ENCODE assay signal across 9 mouse cellular contexts in the genomic region with DNA sequence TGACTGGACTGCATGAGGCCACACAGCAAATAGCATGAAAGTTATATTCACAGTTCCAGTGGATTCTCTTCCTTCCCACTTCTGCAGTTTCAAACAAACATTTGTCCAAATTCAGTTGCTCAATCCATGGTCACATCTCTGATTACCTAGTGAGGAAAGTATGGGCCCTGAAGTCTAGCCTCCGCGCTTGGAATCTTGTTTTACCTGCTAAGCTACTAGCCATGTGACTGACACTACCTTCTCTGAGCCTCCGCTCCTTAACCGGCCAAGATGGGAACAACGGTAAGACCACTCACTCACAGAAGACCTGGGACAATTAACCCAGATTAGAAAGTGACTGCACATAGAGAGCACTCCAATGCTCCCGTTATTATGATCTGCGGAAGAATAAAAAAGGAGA. TPM values are rescaled to one million over a fixed set of nuclear protein-coding genes. Genes with fewer than 3 reads are reported as not detected.
A peak's percentile ranks its signal among the peaks of the same experiment; 100 is the strongest.
DNase-seq lines count a peak whose midpoint lies in the region; ATAC-seq lines count a peak whose summit lies in the region.
"Had no signal": no experiment of that assay in that cellular context is flagged by ENCODE, and none has a peak within 500 bp of the region (broad histone marks: within the 10 kb centered on the region; RNA-seq: fewer than 3 reads in every experiment).

No protein-coding gene starts in this region.

- H3K9ac ChIP-seq in kidney, embryonic 16.5 days (replicated peaks; ENCODE audit: low read length), result peak overlapping the region; percentile 74
- peak overlapping the region; percentile 56 for H3K9ac ChIP-seq in forebrain, embryonic 13.5 days
- peak overlapping the region; percentile 50 for H3K9ac ChIP-seq in liver, embryonic 11.5 days (ENCODE audit: low read depth, low read length)
- no peak overlapping the region for H3K9ac ChIP-seq in neural tube, embryonic 14.5 days (replicated peaks; ENCODE audit: low read depth, low read length)

- no peaks in the 10 kb centered on the region for H3K36me3 ChIP-seq in kidney, embryonic 16.5 days (ENCODE audit: insufficient read depth, low read length)
- H3K36me3 ChIP-seq in forebrain, embryonic 13.5 days (ENCODE audit: poor library complexity, severe bottlenecking), result no peaks in the 10 kb centered on the region
- H3K36me3 ChIP-seq in liver, embryonic 11.5 days (ENCODE audit: control insufficient read depth, insufficient read depth, low read length), result no peaks in the 10 kb centered on the region
- H3K36me3 ChIP-seq in neural tube, embryonic 14.5 days (ENCODE audit: control insufficient read depth, insufficient read depth, low read length), result no peaks in the 10 kb centered on the region

- peak overlapping the region; percentile 62 for H3K4me2 ChIP-seq in kidney, embryonic 16.5 days (replicated peaks; ENCODE audit: low read depth, low read length)
- peak overlapping the region; percentile 64 for H3K4me2 ChIP-seq in forebrain, embryonic 13.5 days
- peak overlapping the region; percentile 62 for H3K4me2 ChIP-seq in liver, embryonic 11.5 days
- H3K4me2 ChIP-seq in neural tube, embryonic 14.5 days (ENCODE audit: low read depth, low read length), result peak overlapping the region; percentile 51

- ATAC-seq in kidney, embryonic 16.5 days (ENCODE audit: low FRiP score, low TSS enrichment), result peak; percentile 62; the same call in 1 of the 2 replicates
- ATAC-seq in forebrain, embryonic 13.5 days, result no peak
- ATAC-seq in liver, embryonic 11.5 days (replicated peaks; ENCODE audit: low FRiP score), result no peak
- ATAC-seq in neural tube, embryonic 14.5 days (ENCODE audit: low read depth), result no peak

- DNase-seq in kidney, postnatal 36 days, result no peak
- no peak for DNase-seq in liver, embryonic 11.5 days (ENCODE audit: low spot score)
- DNase-seq in frontal cortex, postnatal 25 days (ENCODE audit: low spot score in 2 of 2), result no peak
- no peak for DNase-seq in spleen, postnatal 4 days (ENCODE audit: low spot score in 2 of 2)
- DNase-seq in embryo, embryonic 11 days, result no peak

- peak overlapping the region; percentile 88 for H3K27ac ChIP-seq in kidney, embryonic 16.5 days (ENCODE audit: low read length)
- no peak overlapping the region for H3K27ac ChIP-seq in forebrain, embryonic 13.5 days
- no peak overlapping the region for H3K27ac ChIP-seq in liver, embryonic 11.5 days (ENCODE audit: low read depth, low read length)
- no peak overlapping the region for H3K27ac ChIP-seq in neural tube, embryonic 14.5 days (ENCODE audit: low read depth, low read length)

- H3K27me3 ChIP-seq in kidney, embryonic 16.5 days (ENCODE audit: insufficient read depth, low read length), result no peaks in the 10 kb centered on the region
- H3K27me3 ChIP-seq in forebrain, embryonic 13.5 days, result peaks cover 14% of the 10 kb centered on the region; the same call in 1 of the 2 replicates
- H3K27me3 ChIP-seq in liver, embryonic 11.5 days (replicated peaks; ENCODE audit: control insufficient read depth, insufficient read depth, low read length), result no peaks in the 10 kb centered on the region
- no peaks in the 10 kb centered on the region for H3K27me3 ChIP-seq in neural tube, embryonic 14.5 days (ENCODE audit: control insufficient read depth, insufficient read depth, low read length)
- H3K27me3 ChIP-seq: Patski had no signal

- H3K4me3 ChIP-seq in kidney, embryonic 16.5 days (ENCODE audit: low read length), result peak overlapping the region; percentile 58
- peak overlapping the region; percentile 36 for H3K4me3 ChIP-seq in forebrain, embryonic 13.5 days
- peak overlapping the region; percentile 44 for H3K4me3 ChIP-seq in liver, embryonic 11.5 days (ENCODE audit: low read depth, low read length)
- H3K4me3 ChIP-seq in neural tube, embryonic 14.5 days (ENCODE audit: low read depth, low read length), result peak overlapping the region; percentile 22

- 11% methylated on average over 7 of the region's 7 CpGs for WGBS in kidney, embryonic 16.5 days
- WGBS in forebrain, embryonic 13.5 days, result 10% methylated on average over 7 of the region's 7 CpGs
- 24% methylated on average over 7 of the region's 7 CpGs for WGBS in liver, embryonic 11.5 days
- 14% methylated on average over 7 of the region's 7 CpGs for WGBS in neural tube, embryonic 14.5 days

- no peaks in the 10 kb centered on the region for H3K9me3 ChIP-seq in kidney, embryonic 16.5 days (ENCODE audit: low read length)
- H3K9me3 ChIP-seq in forebrain, embryonic 13.5 days (replicated peaks), result no peaks in the 10 kb centered on the region
- H3K9me3 ChIP-seq in liver, embryonic 11.5 days (ENCODE audit: control insufficient read depth, low read length), result no peaks in the 10 kb centered on the region
- H3K9me3 ChIP-seq in neural tube, embryonic 14.5 days (ENCODE audit: control insufficient read depth, low read length), result no peaks in the 10 kb centered on the region

- H3K4me1 ChIP-seq in kidney, embryonic 16.5 days (ENCODE audit: insufficient read depth, low read length), result 0 out of 2 replicates have a peak, but pooled peaks cover 6% of the 10 kb centered on the region
- peaks cover 8% of the 10 kb centered on the region for H3K4me1 ChIP-seq in forebrain, embryonic 13.5 days
- no peaks in the 10 kb centered on the region for H3K4me1 ChIP-seq in liver, embryonic 11.5 days (replicated peaks; ENCODE audit: control insufficient read depth, insufficient read depth, low read length)
- no peaks in the 10 kb centered on the region for H3K4me1 ChIP-seq in neural tube, embryonic 14.5 days (ENCODE audit: control insufficient read depth, insufficient read depth, low read length)

RNA-seq across cellular contexts. Expression of a gene that starts 0.5 kb away (rescaled TPM):
- 12.4 and 13.3 TPM in 2 replicates for polyA plus RNA-seq in kidney, embryonic 16.5 days (2015; fragmentation: Nextera tagmentation; extraction: Ambion mirVana)
- 1.0 and 1.2 TPM in 2 replicates for polyA plus RNA-seq in forebrain, embryonic 13.5 days (2015; fragmentation: Nextera tagmentation; extraction: Ambion mirVana)
- 2.6 and 4.5 TPM in 2 replicates for polyA plus RNA-seq in liver, embryonic 11.5 days (2014; fragmentation: Nextera tagmentation; extraction: Ambion mirVana)
- 2.1 and 2.7 TPM in 2 replicates for polyA plus RNA-seq in neural tube, embryonic 14.5 days (2014; fragmentation: Nextera tagmentation; extraction: Ambion mirVana)

RNA-seq across cellular contexts. Expression of a gene that starts 5.3 kb away (rescaled TPM):
- 54.3 and 57.4 TPM in 2 replicates for polyA plus RNA-seq in kidney, embryonic 16.5 days (2015; fragmentation: Nextera tagmentation; extraction: Ambion mirVana)
- 4.7 and 6.5 TPM in 2 replicates for polyA plus RNA-seq in forebrain, embryonic 13.5 days (2015; fragmentation: Nextera tagmentation; extraction: Ambion mirVana)
- polyA plus RNA-seq in liver, embryonic 11.5 days (2014; fragmentation: Nextera tagmentation; extraction: Ambion mirVana), result 8.0 and 13.7 TPM in 2 replicates
- polyA plus RNA-seq in neural tube, embryonic 14.5 days (2014; fragmentation: Nextera tagmentation; extraction: Ambion mirVana), result 3.4 and 14.5 TPM in 2 replicates

RNA-seq across cellular contexts. Expression of a gene that starts 6.3 kb away (rescaled TPM):
- polyA plus RNA-seq in kidney, embryonic 16.5 days (2015; fragmentation: Nextera tagmentation; extraction: Ambion mirVana), result 5.2 and 6.0 TPM in 2 replicates
- polyA plus RNA-seq in forebrain, embryonic 13.5 days (2015; fragmentation: Nextera tagmentation; extraction: Ambion mirVana), result not detected in 2 replicates
- 1.3 and 2.3 TPM in 2 replicates for polyA plus RNA-seq in liver, embryonic 11.5 days (2014; fragmentation: Nextera tagmentation; extraction: Ambion mirVana)
- 0.72 TPM in 1 of 2 replicates, not detected in the other for polyA plus RNA-seq in neural tube, embryonic 14.5 days (2014; fragmentation: Nextera tagmentation; extraction: Ambion mirVana)

RNA-seq across cellular contexts. Expression of a gene that starts 6.5 kb away (rescaled TPM):
- polyA plus RNA-seq in kidney, embryonic 16.5 days (2015; fragmentation: Nextera tagmentation; extraction: Ambion mirVana), result 7.7 and 8.6 TPM in 2 replicates
- 20.2 and 21.4 TPM in 2 replicates for polyA plus RNA-seq in forebrain, embryonic 13.5 days (2015; fragmentation: Nextera tagmentation; extraction: Ambion mirVana)
- polyA plus RNA-seq in liver, embryonic 11.5 days (2014; fragmentation: Nextera tagmentation; extraction: Ambion mirVana), result 2.3 and 3.5 TPM in 2 replicates
- polyA plus RNA-seq in neural tube, embryonic 14.5 days (2014; fragmentation: Nextera tagmentation; extraction: Ambion mirVana), result 39.2 and 41.4 TPM in 2 replicates

RNA-seq across cellular contexts. Expression of a gene that starts 22.2 kb away (rescaled TPM):
- 13.0 and 13.1 TPM in 2 replicates for polyA plus RNA-seq in kidney, embryonic 16.5 days (2015; fragmentation: Nextera tagmentation; extraction: Ambion mirVana)
- 10.9 and 12.3 TPM in 2 replicates for polyA plus RNA-seq in forebrain, embryonic 13.5 days (2015; fragmentation: Nextera tagmentation; extraction: Ambion mirVana)
- polyA plus RNA-seq in liver, embryonic 11.5 days (2014; fragmentation: Nextera tagmentation; extraction: Ambion mirVana), result 15.7 and 16.0 TPM in 2 replicates
- 11.2 and 11.5 TPM in 2 replicates for polyA plus RNA-seq in neural tube, embryonic 14.5 days (2014; fragmentation: Nextera tagmentation; extraction: Ambion mirVana)
